Mouse (Mus musculus) c-Kit-positive CD71-positive TER-119-positive erythroid progenitor cells, embryonic 14.5 days (primary cell): ENCODE data around the gene Gpatch8.

ENCODE experiments used
- DNase-seq: peaks from one replicate; pipeline ENCODE4 v3.0.0-alpha.2; 2013; ENCODE audit warnings: low spot score

Gpatch8 gene

GRCm38 (mm10) chr11:102449043-102450008 is 106.9 kb downstream of the Gpatch8 start:
- no peak for DNase-seq

GRCm38 (mm10) chr11:102448327-102448726 is 107.9 kb downstream of the Gpatch8 start:
- DNase-seq: no peak

GRCm38 (mm10) chr11:102447497-102447896 is 108.7 kb downstream of the Gpatch8 start, which contains the start of gene Fam171a2:
Gene Fam171a2, minus strand, starts transcription at chr11:102447682.
- no peak for DNase-seq

GRCm38 (mm10) chr11:102446581-102447461 is 109.4 kb downstream of the Gpatch8 start:
- no peak for DNase-seq

GRCm38 (mm10) chr11:102445891-102446361 is 110.3 kb downstream of the Gpatch8 start:
- no peak for DNase-seq

- no peak for DNase-seq
These were observed 110.8 kb downstream of the Gpatch8 start for GRCm38 (mm10) chr11:102445264-102445890.

- DNase-seq: no peak
These were observed 111.4 kb downstream of the Gpatch8 start for GRCm38 (mm10) chr11:102444781-102445180.

GRCm38 (mm10) chr11:102444321-102444720 is 111.9 kb downstream of the Gpatch8 start:
- no peak for DNase-seq

GRCm38 (mm10) chr11:102443740-102444139 is 112.5 kb downstream of the Gpatch8 start:
- no peak for DNase-seq

GRCm38 (mm10) chr11:102442089-102442488 is 114.1 kb downstream of the Gpatch8 start:
- no peak for DNase-seq

GRCm38 (mm10) chr11:102441434-102441833 is 114.8 kb downstream of the Gpatch8 start:
- no peak for DNase-seq

GRCm38 (mm10) chr11:102440255-102440654 is 115.9 kb downstream of the Gpatch8 start:
- DNase-seq: no peak

GRCm38 (mm10) chr11:102439093-102440082 is 116.8 kb downstream of the Gpatch8 start:
- no peak for DNase-seq

- peak; percentile 53 for DNase-seq
These were observed 117.7 kb downstream of the Gpatch8 start for GRCm38 (mm10) chr11:102438212-102439092.

- DNase-seq: no peak
These were observed 118.8 kb downstream of the Gpatch8 start for GRCm38 (mm10) chr11:102437120-102438061.

- no peak for DNase-seq
These were observed 119.8 kb downstream of the Gpatch8 start for GRCm38 (mm10) chr11:102436471-102436790.

- DNase-seq: no peak
These were observed 120.3 kb downstream of the Gpatch8 start for GRCm38 (mm10) chr11:102435754-102436470.
